Mouse (Mus musculus): ENCODE measurements at regions not wholly inside any gene's neighbourhood (a gene's known extent, or its start where the extent isn't known, plus 50 kb on each side); places are given as distances from the start of the nearest gene placed in this dataset.

- no peak overlapping the region for H3K4me2 ChIP-seq (ENCODE audit: low read depth, low read length)
Observed at GRCm38 (mm10) chr1:72065090-72065489, 147.0 kb downstream of the Mreg start.

DNA sequence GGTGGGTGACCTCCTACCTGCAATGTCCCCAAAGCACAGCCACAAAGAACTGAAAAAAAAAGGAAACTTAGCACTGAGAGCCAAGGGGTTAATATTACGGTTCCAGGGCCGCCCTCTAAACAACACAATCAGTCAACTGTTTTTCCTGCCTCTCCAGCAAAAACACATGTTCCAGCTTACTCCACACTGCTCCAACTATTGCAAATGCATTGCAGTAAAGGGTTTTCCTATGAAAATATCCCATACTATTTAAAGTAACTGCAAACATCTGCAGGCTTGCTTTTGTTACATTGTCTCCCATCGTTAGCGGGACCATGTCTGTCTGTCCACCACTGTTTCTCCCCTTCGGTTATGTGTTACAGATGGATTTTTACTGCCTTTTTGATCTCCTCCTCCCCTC lies 151.7 kb downstream of the Mreg start:
- H3K4me2 ChIP-seq (ENCODE audit: low read depth, low read length): no peak overlapping the region
- WGBS: 61% methylated on average over 5 of the region's 5 CpGs
- H3K9me3 ChIP-seq (ENCODE audit: control insufficient read depth, low read length): no peaks in the 10 kb centered on the region
- ATAC-seq (ENCODE audit: low read depth): no peak
- no peak overlapping the region for H3K9ac ChIP-seq (replicated peaks; ENCODE audit: low read depth, low read length)
- no peaks in the 10 kb centered on the region for H3K27me3 ChIP-seq (ENCODE audit: control insufficient read depth, insufficient read depth, low read length)
- no peak overlapping the region for H3K27ac ChIP-seq (ENCODE audit: low read depth, low read length)
- no peak overlapping the region for H3K4me3 ChIP-seq (ENCODE audit: low read depth, low read length)
- no peaks in the 10 kb centered on the region for H3K4me1 ChIP-seq (ENCODE audit: control insufficient read depth, insufficient read depth, low read length)
- H3K36me3 ChIP-seq (ENCODE audit: control insufficient read depth, insufficient read depth, low read length): no peaks in the 10 kb centered on the region

More at GRCm38 (mm10) chr1:72065090-72065489, 147.0 kb downstream of the Mreg start:
- 56% methylated on average over 13 of the region's 13 CpGs for WGBS
- Histone ChIP-seq H3K27ac (ENCODE audit: low read depth, low read length) (no peak overlapping the region), H3K36me3 (ENCODE audit: control insufficient read depth, insufficient read depth, low read length) (no peaks in the 10 kb centered on the region), H3K9me3 (ENCODE audit: control insufficient read depth, low read length) (no peaks in the 10 kb centered on the region), H3K9ac (replicated peaks; ENCODE audit: low read depth, low read length) (no peak overlapping the region), H3K27me3 (ENCODE audit: control insufficient read depth, insufficient read depth, low read length) (no peaks in the 10 kb centered on the region), H3K4me1 (ENCODE audit: control insufficient read depth, insufficient read depth, low read length) (no peaks in the 10 kb centered on the region), H3K4me3 (ENCODE audit: low read depth, low read length) (no peak overlapping the region)
- ATAC-seq (ENCODE audit: low read depth): no peak

GRCm38 (mm10) chr1:72058045-72058703 lies 153.9 kb downstream of the Mreg start:
- Histone ChIP-seq H3K4me1 (ENCODE audit: control insufficient read depth, insufficient read depth, low read length) (no peaks in the 10 kb centered on the region), H3K4me2 (ENCODE audit: low read depth, low read length) (no peak overlapping the region), H3K9ac (replicated peaks; ENCODE audit: low read depth, low read length) (no peak overlapping the region), H3K36me3 (ENCODE audit: control insufficient read depth, insufficient read depth, low read length) (no peaks in the 10 kb centered on the region), H3K27me3 (ENCODE audit: control insufficient read depth, insufficient read depth, low read length) (no peaks in the 10 kb centered on the region), H3K9me3 (ENCODE audit: control insufficient read depth, low read length) (no peaks in the 10 kb centered on the region), H3K27ac (ENCODE audit: low read depth, low read length) (no peak overlapping the region), H3K4me3 (ENCODE audit: low read depth, low read length) (no peak overlapping the region)
- ATAC-seq (ENCODE audit: low read depth): no peak
- WGBS: 89% methylated on average over 7 of the region's 7 CpGs

DNA sequence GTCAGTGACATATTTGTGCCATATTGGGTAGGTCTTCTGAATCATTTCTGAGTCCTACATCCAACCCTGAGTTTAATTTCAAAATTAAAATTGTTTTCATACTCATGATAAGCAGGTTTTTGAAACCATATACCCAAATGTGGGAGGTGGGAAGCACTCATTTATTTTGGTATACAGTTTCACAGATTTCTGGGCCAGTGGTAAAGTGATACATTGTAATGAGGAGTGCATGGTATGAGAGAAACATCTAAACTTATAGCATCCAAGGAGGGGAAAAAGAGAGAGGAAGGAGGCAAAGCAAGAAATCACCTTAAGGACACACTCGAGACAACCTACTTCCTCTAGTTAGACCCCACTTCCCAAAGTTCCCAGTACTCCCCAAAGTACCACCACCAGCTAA lies 157.6 kb downstream of the Mreg start:
- H3K4me2 ChIP-seq (ENCODE audit: low read depth, low read length): no peak overlapping the region
- no peak overlapping the region for H3K4me3 ChIP-seq (ENCODE audit: low read depth, low read length)
- 93% methylated on average over 1 of the region's 1 CpGs for WGBS
- no peaks in the 10 kb centered on the region for H3K9me3 ChIP-seq (ENCODE audit: control insufficient read depth, low read length)
- no peak overlapping the region for H3K27ac ChIP-seq (ENCODE audit: low read depth, low read length)
- ATAC-seq (ENCODE audit: low read depth): no peak
- no peak overlapping the region for H3K9ac ChIP-seq (replicated peaks; ENCODE audit: low read depth, low read length)
- H3K4me1 ChIP-seq (ENCODE audit: control insufficient read depth, insufficient read depth, low read length): no peaks in the 10 kb centered on the region
- H3K27me3 ChIP-seq (ENCODE audit: control insufficient read depth, insufficient read depth, low read length): no peaks in the 10 kb centered on the region
- no peaks in the 10 kb centered on the region for H3K36me3 ChIP-seq (ENCODE audit: control insufficient read depth, insufficient read depth, low read length)

- Histone ChIP-seq H3K4me3 (ENCODE audit: low read depth, low read length) (no peak overlapping the region), H3K9me3 (ENCODE audit: control insufficient read depth, low read length) (no peaks in the 10 kb centered on the region), H3K4me2 (ENCODE audit: low read depth, low read length) (no peak overlapping the region), H3K4me1 (ENCODE audit: control insufficient read depth, insufficient read depth, low read length) (no peaks in the 10 kb centered on the region), H3K9ac (replicated peaks; ENCODE audit: low read depth, low read length) (no peak overlapping the region), H3K36me3 (ENCODE audit: control insufficient read depth, insufficient read depth, low read length) (no peaks in the 10 kb centered on the region), H3K27ac (ENCODE audit: low read depth, low read length) (no peak overlapping the region), H3K27me3 (ENCODE audit: control insufficient read depth, insufficient read depth, low read length) (no peaks in the 10 kb centered on the region)
- WGBS: 78% methylated on average over 3 of the region's 3 CpGs
- ATAC-seq (ENCODE audit: low read depth): no peak
Observed at GRCm38 (mm10) chr1:72050858-72051257, 161.2 kb downstream of the Mreg start.

DNA sequence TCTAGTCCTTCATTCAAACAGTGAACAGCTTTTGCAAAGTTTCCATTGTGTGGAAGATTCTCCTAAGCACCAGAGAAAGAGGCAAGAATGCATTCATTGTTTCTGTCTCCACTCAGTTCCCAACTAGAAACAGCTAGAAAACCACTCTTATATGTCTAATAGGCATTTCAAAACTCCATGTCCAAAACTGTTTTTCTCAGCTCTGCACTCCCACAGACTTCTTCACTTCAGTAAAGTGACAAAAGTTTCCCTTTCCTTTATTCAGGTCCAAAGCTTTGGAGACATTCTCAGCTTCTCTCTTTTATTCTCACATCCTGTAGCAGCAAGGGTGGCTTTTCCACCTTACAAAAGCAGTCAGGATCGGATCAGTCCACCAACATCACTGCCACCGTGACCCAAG lies 166.0 kb downstream of the Mreg start:
- ATAC-seq (ENCODE audit: low read depth): no peak
- Histone ChIP-seq H3K4me3 (ENCODE audit: low read depth, low read length) (no peak overlapping the region), H3K27ac (ENCODE audit: low read depth, low read length) (no peak overlapping the region), H3K4me1 (ENCODE audit: control insufficient read depth, insufficient read depth, low read length) (no peaks in the 10 kb centered on the region), H3K9me3 (ENCODE audit: control insufficient read depth, low read length) (no peaks in the 10 kb centered on the region), H3K4me2 (ENCODE audit: low read depth, low read length) (no peak overlapping the region), H3K36me3 (ENCODE audit: control insufficient read depth, insufficient read depth, low read length) (no peaks in the 10 kb centered on the region), H3K9ac (replicated peaks; ENCODE audit: low read depth, low read length) (no peak overlapping the region), H3K27me3 (ENCODE audit: control insufficient read depth, insufficient read depth, low read length) (no peaks in the 10 kb centered on the region)
- WGBS: 78% methylated on average over 2 of the region's 2 CpGs

GRCm38 (mm10) chr1:72038518-72038917 lies 173.6 kb downstream of the Mreg start:
- Histone ChIP-seq H3K9me3 (ENCODE audit: control insufficient read depth, low read length) (no peaks in the 10 kb centered on the region), H3K27me3 (ENCODE audit: control insufficient read depth, insufficient read depth, low read length) (no peaks in the 10 kb centered on the region), H3K27ac (ENCODE audit: low read depth, low read length) (no peak overlapping the region), H3K9ac (replicated peaks; ENCODE audit: low read depth, low read length) (no peak overlapping the region), H3K4me3 (ENCODE audit: low read depth, low read length) (no peak overlapping the region), H3K36me3 (ENCODE audit: control insufficient read depth, insufficient read depth, low read length) (no peaks in the 10 kb centered on the region), H3K4me2 (ENCODE audit: low read depth, low read length) (no peak overlapping the region), H3K4me1 (ENCODE audit: control insufficient read depth, insufficient read depth, low read length) (no peaks in the 10 kb centered on the region)
- ATAC-seq (ENCODE audit: low read depth): no peak
- WGBS: 78% methylated on average over 9 of the region's 9 CpGs

DNA sequence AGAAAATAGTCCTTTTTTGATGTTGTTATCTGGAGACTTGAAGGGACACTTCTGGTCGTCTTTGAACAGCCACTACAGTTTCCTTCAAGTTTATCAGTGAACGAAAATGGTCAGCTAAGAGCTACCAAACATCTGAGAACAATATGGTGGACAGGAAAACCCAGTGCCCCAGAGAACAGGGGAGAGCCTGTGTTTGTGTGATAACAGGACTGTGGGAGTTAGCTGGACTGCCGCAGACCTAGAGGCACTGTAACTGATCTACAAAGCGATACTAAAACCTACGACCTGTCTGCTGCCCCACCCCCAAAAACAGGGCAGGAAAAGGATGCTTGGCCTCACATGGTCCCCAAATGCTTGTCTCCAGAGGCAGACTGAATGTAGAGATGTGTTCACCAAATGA lies 175.5 kb downstream of the Mreg start:
- 74% methylated on average over 5 of the region's 5 CpGs for WGBS
- Histone ChIP-seq H3K9ac (replicated peaks; ENCODE audit: low read depth, low read length) (no peak overlapping the region), H3K4me2 (ENCODE audit: low read depth, low read length) (no peak overlapping the region), H3K9me3 (ENCODE audit: control insufficient read depth, low read length) (no peaks in the 10 kb centered on the region), H3K4me1 (ENCODE audit: control insufficient read depth, insufficient read depth, low read length) (no peaks in the 10 kb centered on the region), H3K27ac (ENCODE audit: low read depth, low read length) (no peak overlapping the region), H3K27me3 (ENCODE audit: control insufficient read depth, insufficient read depth, low read length) (no peaks in the 10 kb centered on the region), H3K4me3 (ENCODE audit: low read depth, low read length) (no peak overlapping the region), H3K36me3 (ENCODE audit: control insufficient read depth, insufficient read depth, low read length) (no peaks in the 10 kb centered on the region)
- ATAC-seq (ENCODE audit: low read depth): no peak

DNA sequence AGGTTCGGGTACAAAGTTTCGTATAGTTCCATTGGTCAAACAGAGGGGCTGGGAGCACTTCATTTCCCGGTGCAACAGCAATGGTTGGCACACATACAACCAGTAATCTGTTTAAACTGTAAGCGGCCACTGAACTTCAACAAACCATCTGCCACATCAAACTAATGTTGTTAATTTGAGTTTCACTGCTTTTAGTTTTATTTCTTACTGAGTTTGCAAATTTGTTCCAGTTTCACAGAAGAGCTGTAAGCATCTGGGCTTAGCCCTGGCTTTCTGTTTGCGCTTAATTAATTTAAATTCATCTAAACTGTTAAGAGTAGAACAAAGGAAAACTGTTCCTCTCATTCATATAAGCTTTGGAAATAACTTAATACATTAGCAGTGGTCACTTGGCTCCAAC lies 176.0 kb downstream of the Mreg start:
- no peaks in the 10 kb centered on the region for H3K9me3 ChIP-seq (ENCODE audit: control insufficient read depth, low read length)
- H3K4me3 ChIP-seq (ENCODE audit: low read depth, low read length): no peak overlapping the region
- ATAC-seq (ENCODE audit: low read depth): no peak
- H3K36me3 ChIP-seq (ENCODE audit: control insufficient read depth, insufficient read depth, low read length): no peaks in the 10 kb centered on the region
- 83% methylated on average over 5 of the region's 5 CpGs for WGBS
- H3K27me3 ChIP-seq (ENCODE audit: control insufficient read depth, insufficient read depth, low read length): no peaks in the 10 kb centered on the region
- H3K4me2 ChIP-seq (ENCODE audit: low read depth, low read length): no peak overlapping the region
- no peak overlapping the region for H3K27ac ChIP-seq (ENCODE audit: low read depth, low read length)
- H3K9ac ChIP-seq (replicated peaks; ENCODE audit: low read depth, low read length): no peak overlapping the region
- H3K4me1 ChIP-seq (ENCODE audit: control insufficient read depth, insufficient read depth, low read length): no peaks in the 10 kb centered on the region
